ENCODE assay signal across 8 mouse cellular contexts in the genomic region with DNA sequence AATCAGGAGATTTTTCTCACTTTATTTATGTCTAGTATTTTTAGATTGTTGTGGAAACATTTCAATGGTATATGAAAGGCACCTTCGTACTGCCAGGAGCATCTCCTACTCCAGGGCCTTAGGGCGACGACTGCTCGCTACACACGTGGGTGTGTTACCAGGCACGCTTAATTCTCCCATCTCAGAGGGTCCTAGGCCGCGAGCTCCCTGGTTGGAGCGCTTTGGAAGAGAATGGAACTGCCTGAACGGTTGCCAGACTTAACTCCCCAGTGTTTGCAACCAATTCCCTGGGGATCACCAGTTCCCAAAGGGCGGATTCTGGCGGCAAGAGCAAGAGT. TPM values are rescaled to one million over a fixed set of nuclear protein-coding genes. Genes with fewer than 3 reads are reported as not detected.
DNase-seq lines count a peak whose midpoint lies in the region; ATAC-seq and TF ChIP-seq lines count a peak whose summit lies in the region.

No protein-coding gene starts in this region.

- peak overlapping the region; percentile 54 for H3K4me3 ChIP-seq in kidney, embryonic 14.5 days (ENCODE audit: low read length)
- H3K4me3 ChIP-seq in brown adipose tissue, adult 24 weeks (ENCODE audit: insufficient read depth, low read depth, low read length): peak overlapping the region; percentile 55
- H3K4me3 ChIP-seq in hindbrain, embryonic 15.5 days: peak overlapping the region; percentile 49
- peak overlapping the region; percentile 45 for H3K4me3 ChIP-seq in midbrain, embryonic 15.5 days
- H3K4me3 ChIP-seq in thymus, adult 2 months (ENCODE audit: control insufficient read depth, insufficient read depth, low read length): no peak overlapping the region

- no peak for TF ChIP-seq CTCF in thymus, adult 2 months (IDR thresholded peaks at IDR 0.05; ENCODE audit: borderline replicate concordance, control insufficient read depth, extremely low read depth, insufficient read depth, low read length, poor library complexity)

- no peak overlapping the region for H3K9ac ChIP-seq in kidney, embryonic 14.5 days (ENCODE audit: low read depth, low read length)
- peak overlapping the region; percentile 42; the same call in 1 of the 2 replicates for H3K9ac ChIP-seq in hindbrain, embryonic 15.5 days
- no peak overlapping the region for H3K9ac ChIP-seq in midbrain, embryonic 15.5 days

- no peaks in the 10 kb centered on the region for H3K9me3 ChIP-seq in kidney, embryonic 14.5 days (ENCODE audit: control insufficient read depth, low read length)
- no peaks in the 10 kb centered on the region for H3K9me3 ChIP-seq in hindbrain, embryonic 15.5 days
- H3K9me3 ChIP-seq in midbrain, embryonic 15.5 days: no peaks in the 10 kb centered on the region

- H3K27ac ChIP-seq in kidney, embryonic 14.5 days (ENCODE audit: low read depth, low read length): no peak overlapping the region
- no peak overlapping the region for H3K27ac ChIP-seq in brown adipose tissue, adult 24 weeks (replicated peaks; ENCODE audit: low read depth, low read length)
- no peak overlapping the region for H3K27ac ChIP-seq in hindbrain, embryonic 15.5 days (replicated peaks)
- H3K27ac ChIP-seq in midbrain, embryonic 15.5 days: no peak overlapping the region
- no peak overlapping the region for H3K27ac ChIP-seq in thymus, adult 2 months (ENCODE audit: control insufficient read depth, insufficient read depth, low read length)

- H3K4me1 ChIP-seq in kidney, embryonic 14.5 days (ENCODE audit: control insufficient read depth, insufficient read depth, low read length): peaks cover 9% of the 10 kb centered on the region; the same call in 1 of the 2 replicates
- H3K4me1 ChIP-seq in brown adipose tissue, adult 24 weeks (ENCODE audit: control insufficient read depth, insufficient read depth, insufficient read length, low read length): no peaks in the 10 kb centered on the region
- H3K4me1 ChIP-seq in hindbrain, embryonic 15.5 days (replicated peaks): peaks cover 27% of the 10 kb centered on the region
- peaks cover 26% of the 10 kb centered on the region for H3K4me1 ChIP-seq in midbrain, embryonic 15.5 days
- peaks cover 8% of the 10 kb centered on the region; the same call in 1 of the 2 replicates for H3K4me1 ChIP-seq in thymus, adult 2 months (replicated peaks; ENCODE audit: control insufficient read depth, insufficient read depth, low read length)

- no peak for ATAC-seq in kidney, embryonic 14.5 days (ENCODE audit: low FRiP score, low TSS enrichment)
- ATAC-seq in hindbrain, embryonic 15.5 days (ENCODE audit: low FRiP score, low read depth): no peak
- ATAC-seq in midbrain, embryonic 15.5 days (replicated peaks): 0 out of 2 replicates have a peak, but pooled peaks have one; percentile 58

- WGBS in kidney, embryonic 14.5 days: under 1% methylated on average over 12 of the region's 12 CpGs
- under 1% methylated on average over 12 of the region's 12 CpGs for WGBS in hindbrain, embryonic 15.5 days
- WGBS in midbrain, embryonic 15.5 days: 2% methylated on average over 12 of the region's 12 CpGs
- 19% methylated on average over 12 of the region's 12 CpGs for WGBS in thymus, adult 2 months

- no peaks in the 10 kb centered on the region for H3K36me3 ChIP-seq in kidney, embryonic 14.5 days (ENCODE audit: control insufficient read depth, insufficient read depth, low read length)
- no peaks in the 10 kb centered on the region for H3K36me3 ChIP-seq in hindbrain, embryonic 15.5 days
- H3K36me3 ChIP-seq in midbrain, embryonic 15.5 days (replicated peaks): no peaks in the 10 kb centered on the region
- H3K36me3 ChIP-seq in thymus, adult 2 months (ENCODE audit: control insufficient read depth, insufficient read depth, low read length): no peaks in the 10 kb centered on the region

- H3K4me2 ChIP-seq in kidney, embryonic 14.5 days (replicated peaks; ENCODE audit: low read depth, low read length): peak overlapping the region; percentile 96
- peak overlapping the region; percentile 99 for H3K4me2 ChIP-seq in hindbrain, embryonic 15.5 days
- peak overlapping the region; percentile 93 for H3K4me2 ChIP-seq in midbrain, embryonic 15.5 days

- peaks cover 60% of the 10 kb centered on the region for H3K27me3 ChIP-seq in kidney, embryonic 14.5 days (ENCODE audit: control insufficient read depth, insufficient read depth, low read length)
- peaks cover 59% of the 10 kb centered on the region for H3K27me3 ChIP-seq in hindbrain, embryonic 15.5 days
- H3K27me3 ChIP-seq in midbrain, embryonic 15.5 days (replicated peaks): peaks cover 57% of the 10 kb centered on the region
- H3K27me3 ChIP-seq in thymus, adult 2 months (ENCODE audit: control insufficient read depth, insufficient read depth, low read length): peaks cover 25% of the 10 kb centered on the region; the same call in 1 of the 2 replicates

- DNase-seq in kidney, postnatal 10 days: no peak
- DNase-seq in left cerebral cortex, adult 18-20 months (ENCODE audit: low spot score in 2 of 2): no peak
- DNase-seq in cerebellum, adult 18-20 months: no peak
- DNase-seq in thymus, adult 2 months: no peak

- TF ChIP-seq POLR2A in thymus, adult 2 months (IDR thresholded peaks at IDR 0.05; ENCODE audit: control insufficient read depth, extremely low read depth, insufficient read depth, low read length, poor library complexity): no peak

RNA-seq across cellular contexts. Expression of a gene that starts 0.4 kb away (rescaled TPM):
- 2.6 and 3.6 TPM in 2 replicates for polyA plus RNA-seq in kidney, embryonic 14.5 days (2014; fragmentation: Nextera tagmentation; extraction: Ambion mirVana)
- 3.3 and 10.2 TPM in 2 replicates for polyA plus RNA-seq in brown adipose tissue, adult 24 weeks (2012; ENCODE audit: insufficient read depth, insufficient read length, missing spikeins)
- polyA plus RNA-seq in hindbrain, embryonic 15.5 days (2015; fragmentation: Nextera tagmentation; extraction: Ambion mirVana): 1.9 and 2.2 TPM in 2 replicates
- 0.58 and 1.2 TPM in 2 replicates for polyA plus RNA-seq in midbrain, embryonic 15.5 days (2015; fragmentation: Nextera tagmentation; extraction: Ambion mirVana)
- 10 to 100 TPM; 12.6 to 14.7 TPM for total RNA-seq in left cerebral cortex, adult 18-20 months (2021)
- polyA plus RNA-seq in thymus, adult 2 months (2012; rRNA removed): 2.5 and 2.7 TPM in 2 replicates

RNA-seq across cellular contexts. Expression of a gene that starts 50.1 kb away (rescaled TPM):
- polyA plus RNA-seq in kidney, embryonic 14.5 days (2014; fragmentation: Nextera tagmentation; extraction: Ambion mirVana): 122 and 150 TPM in 2 replicates
- polyA plus RNA-seq in brown adipose tissue, adult 24 weeks (2012; ENCODE audit: insufficient read depth, insufficient read length, missing spikeins): 77.7 and 83.0 TPM in 2 replicates
- 91.4 TPM in 2 replicates for polyA plus RNA-seq in hindbrain, embryonic 15.5 days (2015; fragmentation: Nextera tagmentation; extraction: Ambion mirVana)
- 91.7 and 95.4 TPM in 2 replicates for polyA plus RNA-seq in midbrain, embryonic 15.5 days (2015; fragmentation: Nextera tagmentation; extraction: Ambion mirVana)
- total RNA-seq in left cerebral cortex, adult 18-20 months (2021): 10 to 100 TPM; 57.5 to 58.6 TPM
- polyA plus RNA-seq in thymus, adult 2 months (2012; rRNA removed): 41.9 and 45.0 TPM in 2 replicates

RNA-seq across cellular contexts. Expression of a gene that starts 59.3 kb away (rescaled TPM):
- polyA plus RNA-seq in kidney, embryonic 14.5 days (2014; fragmentation: Nextera tagmentation; extraction: Ambion mirVana): 0.30 and 0.34 TPM in 2 replicates
- not detected in 2 replicates for polyA plus RNA-seq in brown adipose tissue, adult 24 weeks (2012; ENCODE audit: insufficient read depth, insufficient read length, missing spikeins)
- 0.06 TPM in 1 of 2 replicates, not detected in the other for polyA plus RNA-seq in hindbrain, embryonic 15.5 days (2015; fragmentation: Nextera tagmentation; extraction: Ambion mirVana)
- not detected in 2 replicates for polyA plus RNA-seq in midbrain, embryonic 15.5 days (2015; fragmentation: Nextera tagmentation; extraction: Ambion mirVana)
- total RNA-seq in left cerebral cortex, adult 18-20 months (2021): not detected
- 0.15 and 0.27 TPM in 2 replicates for polyA plus RNA-seq in thymus, adult 2 months (2012; rRNA removed)
